Mouse (Mus musculus): ENCODE measurements around the gene Lyve1. TPM values are rescaled to one million over a fixed set of nuclear protein-coding genes. Genes with fewer than 3 reads are reported as not detected.

Lyve1 gene
- polyA plus RNA-seq (2015; fragmentation: Illumina TruSeq; extraction: RNeasy Lipid Tissue Mini Kit (QIAGEN cat#74804); ENCODE audit: low read depth, low replicate concordance): 0.54 TPM

DNA sequence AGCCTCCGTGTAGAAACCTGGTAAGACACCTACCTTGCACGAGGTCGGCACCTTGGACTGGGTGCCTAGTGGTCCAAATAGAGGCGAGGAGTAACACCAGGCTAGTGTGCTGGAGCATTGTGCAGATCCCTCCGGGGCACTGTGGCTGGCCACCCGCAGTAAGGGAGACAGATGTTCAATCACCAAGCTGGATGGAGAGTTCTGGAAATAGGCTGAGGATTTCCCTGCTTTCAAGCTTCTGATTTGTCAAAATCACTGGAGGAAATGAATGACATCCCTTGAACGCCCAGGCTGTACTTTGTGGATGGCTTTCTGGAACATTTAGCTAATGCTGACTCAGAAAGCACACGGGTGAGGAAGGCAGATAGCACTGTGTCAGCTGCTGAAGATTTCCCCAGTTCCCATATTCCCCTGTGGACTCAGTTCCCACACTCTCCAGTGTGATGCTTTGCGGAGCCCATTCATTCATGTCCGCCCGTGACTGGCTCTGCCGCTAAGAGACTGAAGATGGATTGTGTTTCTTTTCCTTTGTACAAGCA is at the start of gene Lyve1:
Lyve1 (minus strand) TSS at position 489 of the 539 bp plus-strand sequence.

GRCm38 (mm10) chr7:110843916-110844874 is 18.8 kb downstream of the Lyve1 start, which contains the start of gene Rnf141:
Rnf141 (minus strand) TSS chr7:110844457.

Other genes starting within 250 kb of the Lyve1 start
- 20.5 TPM for gene Sbf2, start 248.3 kb downstream of the Lyve1 start, polyA plus RNA-seq (2015; fragmentation: Illumina TruSeq; extraction: RNeasy Lipid Tissue Mini Kit (QIAGEN cat#74804); ENCODE audit: low read depth, low replicate concordance)
- 4.0 TPM for gene Adm, start 235.6 kb downstream of the Lyve1 start, polyA plus RNA-seq (2015; fragmentation: Illumina TruSeq; extraction: RNeasy Lipid Tissue Mini Kit (QIAGEN cat#74804); ENCODE audit: low read depth, low replicate concordance)
- 17.5 TPM for gene Ampd3, start 95.0 kb downstream of the Lyve1 start, polyA plus RNA-seq (2015; fragmentation: Illumina TruSeq; extraction: RNeasy Lipid Tissue Mini Kit (QIAGEN cat#74804); ENCODE audit: low read depth, low replicate concordance)
- 72.3 TPM for gene Rnf141, start 18.8 kb downstream of the Lyve1 start, polyA plus RNA-seq (2015; fragmentation: Illumina TruSeq; extraction: RNeasy Lipid Tissue Mini Kit (QIAGEN cat#74804); ENCODE audit: low read depth, low replicate concordance)
- gene Mrvi1, start 119.2 kb upstream of the Lyve1 start, polyA plus RNA-seq (2015; fragmentation: Illumina TruSeq; extraction: RNeasy Lipid Tissue Mini Kit (QIAGEN cat#74804); ENCODE audit: low read depth, low replicate concordance): 3.6 TPM
- 31.2 TPM for gene Ctr9, start 165.7 kb upstream of the Lyve1 start, polyA plus RNA-seq (2015; fragmentation: Illumina TruSeq; extraction: RNeasy Lipid Tissue Mini Kit (QIAGEN cat#74804); ENCODE audit: low read depth, low replicate concordance)
- 455 TPM for gene Eif4g2, start 219.8 kb upstream of the Lyve1 start, polyA plus RNA-seq (2015; fragmentation: Illumina TruSeq; extraction: RNeasy Lipid Tissue Mini Kit (QIAGEN cat#74804); ENCODE audit: low read depth, low replicate concordance)